8 mouse cellular contexts compared by ENCODE assay signal in the genomic region with DNA sequence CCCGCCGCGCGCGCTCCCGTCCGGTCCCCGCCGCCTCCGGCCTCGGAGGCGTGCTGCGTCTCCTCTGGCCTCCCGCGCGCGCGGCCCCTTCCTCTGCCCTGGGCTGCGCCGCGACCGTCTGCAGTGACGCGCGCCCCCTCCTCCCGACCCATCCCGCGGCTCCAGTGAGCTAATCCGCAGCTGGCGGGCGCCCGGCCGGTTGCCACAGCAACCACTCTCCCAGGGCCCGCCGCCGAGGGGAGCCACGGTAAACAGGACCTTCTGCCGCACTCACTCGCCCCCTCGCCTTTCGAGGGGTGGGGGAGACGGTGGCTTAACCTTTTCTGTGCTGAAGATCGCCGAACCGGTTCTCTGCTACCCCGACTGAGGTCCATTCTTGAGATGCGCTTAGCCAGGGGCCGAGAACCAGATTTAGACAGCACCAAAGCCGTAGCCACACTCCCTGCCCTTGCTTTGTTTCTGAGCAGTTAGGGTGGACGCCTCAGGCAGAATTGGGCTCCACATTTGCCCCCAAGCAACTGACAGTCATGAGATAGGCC. TPM values are rescaled to one million over a fixed set of nuclear protein-coding genes. Genes with fewer than 3 reads are reported as not detected.
DNase-seq lines count a peak whose midpoint lies in the region; ATAC-seq and TF ChIP-seq lines count a peak whose summit lies in the region.

A gene (minus strand): TSS at position 145 of the 539 bp plus-strand sequence.

- no peaks in the 10 kb centered on the region for H3K27me3 ChIP-seq in forebrain, embryonic 16.5 days (replicated peaks; ENCODE audit: control insufficient read depth, insufficient read depth, low read length)
- no peaks in the 10 kb centered on the region for H3K27me3 ChIP-seq in heart, postnatal 0 days (ENCODE audit: control insufficient read depth, insufficient read depth, low read length)
- H3K27me3 ChIP-seq in liver, embryonic 14.5 days (ENCODE audit: control insufficient read depth, insufficient read depth, low read length) = peaks cover 42% of the 10 kb centered on the region
- no peaks in the 10 kb centered on the region for H3K27me3 ChIP-seq in neural tube, embryonic 15.5 days (replicated peaks)

- no peak for TF ChIP-seq CTCF in heart, postnatal 0 days (IDR thresholded peaks at IDR 0.05; ENCODE audit: low read depth)
- TF ChIP-seq CTCF in liver, embryonic 14.5 days (IDR thresholded peaks at IDR 0.05; ENCODE audit: low read depth) = no peak

- peak within 1 kb of the TSS; percentile 53 for H3K4me2 ChIP-seq in forebrain, embryonic 16.5 days (ENCODE audit: low read length)
- peak within 1 kb of the TSS; percentile 80 for H3K4me2 ChIP-seq in heart, postnatal 0 days (ENCODE audit: low read depth, low read length)
- H3K4me2 ChIP-seq in liver, embryonic 14.5 days (ENCODE audit: low read depth) = peak within 1 kb of the TSS; percentile 60
- H3K4me2 ChIP-seq in neural tube, embryonic 15.5 days = peak within 1 kb of the TSS; percentile 57

- DNase-seq in MN1 (ENCODE audit: low spot score) = peak; percentile 85
- DNase-seq in cerebellum, adult 11-12 months = peak; percentile 59
- peak; percentile 65 for DNase-seq in heart, postnatal 0 days (ENCODE audit: low spot score)
- peak; percentile 88 for DNase-seq in layer of hippocampus, adult 11-12 months (ENCODE audit: low spot score)
- no peak for DNase-seq in liver, embryonic 14.5 days (ENCODE audit: low read depth in 3 of 3, low spot score in 3 of 3)
- peak; percentile 39 for DNase-seq in urinary bladder, postnatal 10 days (ENCODE audit: low spot score)

- no peaks in the 10 kb centered on the region for H3K36me3 ChIP-seq in forebrain, embryonic 16.5 days (ENCODE audit: control insufficient read depth, insufficient read depth)
- H3K36me3 ChIP-seq in heart, postnatal 0 days (replicated peaks; ENCODE audit: control insufficient read depth, insufficient read depth, low read length) = no peaks in the 10 kb centered on the region
- H3K36me3 ChIP-seq in liver, embryonic 14.5 days (replicated peaks; ENCODE audit: control insufficient read depth, insufficient read depth, low read depth) = no peaks in the 10 kb centered on the region
- no peaks in the 10 kb centered on the region for H3K36me3 ChIP-seq in neural tube, embryonic 15.5 days

- H3K4me3 ChIP-seq in forebrain, embryonic 16.5 days (replicated peaks; ENCODE audit: low read length) = peak within 1 kb of the TSS; percentile 64
- peak within 1 kb of the TSS; percentile 77 for H3K4me3 ChIP-seq in heart, postnatal 0 days (ENCODE audit: low read depth, low read length)
- peak within 1 kb of the TSS; percentile 51 to 57 for H3K4me3 ChIP-seq in liver, embryonic 14.5 days (ENCODE audit: insufficient read depth in 1 of 2, low read depth in 2 of 2, low read length in 2 of 2)
- H3K4me3 ChIP-seq in neural tube, embryonic 15.5 days (replicated peaks) = peak within 1 kb of the TSS; percentile 68

- TF ChIP-seq EP300 in heart, postnatal 0 days (IDR thresholded peaks at IDR 0.05; ENCODE audit: low read depth) = no peak
- no peak for TF ChIP-seq EP300 in liver, embryonic 14.5 days (IDR thresholded peaks at IDR 0.05; ENCODE audit: low read depth)

- H3K9me3 ChIP-seq in forebrain, embryonic 16.5 days (ENCODE audit: control insufficient read depth, low read length) = no peaks in the 10 kb centered on the region
- H3K9me3 ChIP-seq in heart, postnatal 0 days (replicated peaks; ENCODE audit: control insufficient read depth, low read length) = no peaks in the 10 kb centered on the region
- no peaks in the 10 kb centered on the region for H3K9me3 ChIP-seq in liver, embryonic 14.5 days (ENCODE audit: control insufficient read depth, low read length)
- no peaks in the 10 kb centered on the region for H3K9me3 ChIP-seq in neural tube, embryonic 15.5 days (replicated peaks)

- H3K27ac ChIP-seq in forebrain, embryonic 16.5 days (ENCODE audit: low read length) = peak within 1 kb of the TSS; percentile 76
- peak within 1 kb of the TSS; percentile 88 for H3K27ac ChIP-seq in heart, postnatal 0 days (ENCODE audit: low read depth)
- H3K27ac ChIP-seq in liver, embryonic 14.5 days = no peak within 1 kb of the TSS
- H3K27ac ChIP-seq in neural tube, embryonic 15.5 days (replicated peaks) = peak within 1 kb of the TSS; percentile 90

- ATAC-seq in forebrain, embryonic 16.5 days = peak; percentile 97
- ATAC-seq in heart, postnatal 0 days (ENCODE audit: insufficient read depth, low read depth) = peak; percentile 85
- peak; percentile 52; the same call in 1 of the 2 replicates for ATAC-seq in liver, embryonic 14.5 days (ENCODE audit: insufficient read depth)
- ATAC-seq in neural tube, embryonic 15.5 days (ENCODE audit: low FRiP score) = peak; percentile 95

- WGBS in forebrain, embryonic 16.5 days = under 1% methylated on average over 48 of the region's 50 CpGs
- 2% methylated on average over 30 of the region's 50 CpGs for WGBS in heart, postnatal 0 days
- 2% methylated on average over 43 of the region's 50 CpGs for WGBS in liver, embryonic 14.5 days (ENCODE audit: insufficient replicate concordance)
- WGBS in neural tube, embryonic 15.5 days = 1% methylated on average over 48 of the region's 50 CpGs

- H3K4me1 ChIP-seq in forebrain, embryonic 16.5 days (replicated peaks; ENCODE audit: control insufficient read depth, insufficient read depth, low read length) = peaks cover 34% of the 10 kb centered on the region
- H3K4me1 ChIP-seq in heart, postnatal 0 days (ENCODE audit: control insufficient read depth, insufficient read depth) = no peaks in the 10 kb centered on the region
- peaks cover 4% of the 10 kb centered on the region in 2 experiments; a peak in 3 of 4 replicates for H3K4me1 ChIP-seq in liver, embryonic 14.5 days (replicated peaks; ENCODE audit: control insufficient read depth in 2 of 2, insufficient read depth in 2 of 2, low read length in 1 of 2)
- peaks cover 50% of the 10 kb centered on the region for H3K4me1 ChIP-seq in neural tube, embryonic 15.5 days

- H3K9ac ChIP-seq in forebrain, embryonic 16.5 days (replicated peaks; ENCODE audit: low read depth, low read length) = peak within 1 kb of the TSS; percentile 90
- H3K9ac ChIP-seq in heart, postnatal 0 days (replicated peaks; ENCODE audit: low read depth, low read length) = peak within 1 kb of the TSS; percentile 84
- H3K9ac ChIP-seq in liver, embryonic 14.5 days (replicated peaks) = no peak within 1 kb of the TSS
- peak within 1 kb of the TSS; percentile 77 for H3K9ac ChIP-seq in neural tube, embryonic 15.5 days (replicated peaks)

RNA-seq across cellular contexts. Expression of the gene that starts here (rescaled TPM):
- polyA plus RNA-seq in forebrain, embryonic 16.5 days (2015; fragmentation: Nextera tagmentation; extraction: Ambion mirVana) = 12.0 and 13.1 TPM in 2 replicates
- total RNA-seq in heart, postnatal 0 days (2014; rRNA removed; ENCODE audit: low replicate concordance) = 7.3 and 9.0 TPM in 2 replicates
- polyA plus RNA-seq in heart, postnatal 0 days (2015; fragmentation: Nextera tagmentation; extraction: Ambion mirVana) = 5.5 TPM in 2 replicates
- polyA plus RNA-seq in liver, embryonic 14.5 days (2012; rRNA removed) = 1.3 and 1.4 TPM in 2 replicates
- 1.0 and 1.7 TPM in 2 replicates for polyA plus RNA-seq in liver, embryonic 14.5 days (2014; fragmentation: Nextera tagmentation; extraction: Ambion mirVana)
- polyA plus RNA-seq in neural tube, embryonic 15.5 days (2015; fragmentation: Nextera tagmentation; extraction: Ambion mirVana) = 14.8 and 15.0 TPM in 2 replicates

Comparison
In these comparisons a context has a peak if more than half of its experiments do, and no peak if none do; other contexts are left out.
1. DNase-seq: peak in MN1 (single experiment), cerebellum, adult 11-12 months (single experiment), heart, postnatal 0 days (single experiment), layer of hippocampus, adult 11-12 months (single experiment) and urinary bladder, postnatal 10 days (single experiment); none in liver, embryonic 14.5 days (0 of 3).
2. Peak in every context shown above with its lines, with median percentiles within 50 percentile points of each other: ATAC-seq, H3K4me2 ChIP-seq and H3K4me3 ChIP-seq.